Mouse (Mus musculus) hindbrain, embryonic 12.5 days (tissue): ENCODE data around the gene Gm45021. TPM values are rescaled to one million over a fixed set of nuclear protein-coding genes. Genes with fewer than 3 reads are reported as not detected.

Source experiments
- ATAC-seq: fragments of 200-750 bp; cut with Nextera tagmentation; 2 replicates; pipeline ENCODE4 v1.8.0; 2017; ENCODE audit warnings: moderate TSS enrichment; ENCODE audit not compliant: low FRiP score
- H3K27ac ChIP-seq: fragments of 300-500 bp; sonication (generic); 2 replicates; pipeline ENCODE4 v1.5.1; 2016; ENCODE audit warnings: mild to moderate bottlenecking
- H3K27me3 ChIP-seq: fragments of 300-500 bp; sonication (generic); 2 replicates; pipeline ENCODE4 v1.6.1; 2016; ENCODE audit warnings: mild to moderate bottlenecking
- H3K36me3 ChIP-seq: fragments of 300-500 bp; sonication (generic); 2 replicates; pipeline ENCODE4 v1.6.1; 2016; ENCODE audit warnings: mild to moderate bottlenecking
- H3K4me1 ChIP-seq: fragments of 300-500 bp; sonication (generic); 2 replicates; pipeline ENCODE4 v1.6.1; 2016
- H3K4me2 ChIP-seq: fragments of 300-500 bp; sonication (generic); replicated peaks from 2 replicates; pipeline ENCODE4 v1.6.1; 2016; ENCODE audit warnings: mild to moderate bottlenecking
- H3K4me3 ChIP-seq: fragments of 300-500 bp; sonication (generic); 2 replicates; pipeline ENCODE4 v1.5.1; 2016; ENCODE audit warnings: mild to moderate bottlenecking
- H3K9ac ChIP-seq: fragments of 300-500 bp; sonication (generic); 2 replicates; pipeline ENCODE4 v1.6.1; 2016; ENCODE audit warnings: mild to moderate bottlenecking, moderate library complexity
- H3K9me3 ChIP-seq: fragments of 300-500 bp; sonication (generic); replicated peaks from 2 replicates; pipeline ENCODE4 v1.6.1; 2016; ENCODE audit warnings: mild to moderate bottlenecking
- WGBS: fragments of 180-500 bp; shearing (Covaris S2); methylation state at CpG from one replicate; pipeline ENCODE4 v1.1.7; 2016; 5-methylcytosine and 5-hydroxymethylcytosine counted together
- polyA plus RNA-seq: library from polyadenylated mRNA; unstranded; fragments of >200 nt; fragmentation: Nextera tagmentation; extraction: Ambion mirVana; gene quantifications from 2 replicates; pipeline ENCODE4 v1.2.1, GENCODE M21; 2016

Gm45021 gene
- polyA plus RNA-seq, result not detected in 2 replicates

DNA sequence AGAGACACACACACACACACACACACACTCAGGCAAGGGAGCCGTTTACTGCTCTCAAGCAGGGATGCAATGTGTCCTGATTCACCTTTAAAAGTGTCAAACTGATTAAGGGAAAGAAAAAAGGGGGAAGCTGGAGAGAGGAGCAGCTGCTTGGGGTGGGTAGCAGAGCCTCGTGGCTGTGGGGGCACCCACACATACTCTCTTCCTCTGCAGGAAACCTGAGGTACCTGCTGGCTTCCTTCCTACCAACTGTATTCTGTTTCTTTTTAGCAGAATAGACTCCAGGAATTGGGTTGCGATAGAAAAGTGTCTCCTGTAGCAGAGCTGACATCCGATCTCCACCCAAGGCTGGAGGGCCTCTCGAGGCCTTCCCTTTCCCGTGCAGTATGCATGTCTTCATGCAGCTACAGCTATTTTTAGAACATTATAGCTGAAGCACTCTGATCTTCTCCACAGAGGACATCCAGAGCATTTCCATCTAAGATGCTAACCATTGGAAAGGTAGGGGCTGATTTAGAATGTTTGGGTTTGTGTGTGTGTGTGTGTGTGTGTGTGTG, at the start of gene Gm45021:
Gene Gm45021, plus strand, starts transcription at position 417 of the 557 bp plus-strand sequence.
- Histone ChIP-seq H3K36me3 (no peaks in the 10 kb centered on the region), H3K27ac (no peak within 1 kb of the TSS), H3K4me1 (peaks cover 6% of the 10 kb centered on the region), H3K4me3 (no peak within 1 kb of the TSS), H3K9me3 (no peaks in the 10 kb centered on the region), H3K9ac (no peak within 1 kb of the TSS), H3K27me3 (no peaks in the 10 kb centered on the region), H3K4me2 (no peak within 1 kb of the TSS)
- no peak for ATAC-seq
- 63% methylated on average over 6 of the region's 6 CpGs for WGBS

DNA sequence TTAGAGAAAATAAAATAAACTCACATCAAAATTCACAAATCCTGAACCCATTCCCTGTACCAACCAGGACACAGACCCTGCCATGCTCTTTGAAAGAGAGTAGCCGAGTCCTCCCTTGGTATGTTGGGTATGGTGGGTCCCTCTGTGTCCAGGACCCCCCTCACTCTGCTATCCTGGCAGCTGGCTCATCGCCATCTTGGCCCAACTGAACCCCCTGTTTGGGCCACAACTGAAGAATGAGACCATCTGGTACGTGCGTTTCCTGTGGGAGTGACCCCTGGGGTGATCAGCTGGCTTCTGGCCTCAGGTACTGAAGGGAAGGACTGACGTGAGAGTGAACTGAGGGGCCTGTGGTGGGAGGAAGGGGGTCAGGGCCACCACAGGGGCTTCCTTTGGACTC, 49.5 kb upstream of the Gm45021 start:
- Histone ChIP-seq H3K9ac (no peak overlapping the region), H3K27me3 (no peaks in the 10 kb centered on the region), H3K4me1 (peaks cover 25% of the 10 kb centered on the region), H3K36me3 (peaks cover 26% of the 10 kb centered on the region), H3K4me3 (no peak overlapping the region), H3K9me3 (no peaks in the 10 kb centered on the region), H3K27ac (no peak overlapping the region), H3K4me2 (no peak overlapping the region)
- ATAC-seq, result no peak
- 84% methylated on average over 5 of the region's 5 CpGs for WGBS

DNA sequence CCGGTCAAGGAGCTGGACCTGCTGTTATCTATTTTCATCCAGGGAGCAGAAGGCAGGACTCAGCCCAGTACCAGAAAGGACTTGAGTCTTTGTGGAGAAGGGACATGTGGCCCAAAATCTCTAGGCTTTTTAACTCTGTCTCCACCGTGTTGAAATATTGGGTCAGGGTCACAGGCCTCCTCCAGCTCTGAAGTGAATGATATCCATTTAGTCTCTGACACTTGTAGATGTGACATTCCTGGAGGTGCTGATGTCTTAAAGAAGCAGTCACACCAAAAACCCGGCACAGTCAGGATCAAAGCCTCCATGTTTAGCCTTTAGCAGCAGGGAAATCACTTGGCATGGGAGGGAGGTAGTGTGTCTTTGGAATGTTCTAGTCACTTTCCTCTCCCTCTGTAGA, 48.7 kb upstream of the Gm45021 start:
- no peak for ATAC-seq
- no peaks in the 10 kb centered on the region for H3K27me3 ChIP-seq
- no peak overlapping the region for H3K4me2 ChIP-seq
- no peak overlapping the region for H3K9ac ChIP-seq
- peaks cover 26% of the 10 kb centered on the region for H3K36me3 ChIP-seq
- peaks cover 25% of the 10 kb centered on the region for H3K4me1 ChIP-seq
- H3K9me3 ChIP-seq, result no peaks in the 10 kb centered on the region
- 66% methylated on average over 3 of the region's 3 CpGs for WGBS
- H3K27ac ChIP-seq, result no peak overlapping the region
- no peak overlapping the region for H3K4me3 ChIP-seq

DNA sequence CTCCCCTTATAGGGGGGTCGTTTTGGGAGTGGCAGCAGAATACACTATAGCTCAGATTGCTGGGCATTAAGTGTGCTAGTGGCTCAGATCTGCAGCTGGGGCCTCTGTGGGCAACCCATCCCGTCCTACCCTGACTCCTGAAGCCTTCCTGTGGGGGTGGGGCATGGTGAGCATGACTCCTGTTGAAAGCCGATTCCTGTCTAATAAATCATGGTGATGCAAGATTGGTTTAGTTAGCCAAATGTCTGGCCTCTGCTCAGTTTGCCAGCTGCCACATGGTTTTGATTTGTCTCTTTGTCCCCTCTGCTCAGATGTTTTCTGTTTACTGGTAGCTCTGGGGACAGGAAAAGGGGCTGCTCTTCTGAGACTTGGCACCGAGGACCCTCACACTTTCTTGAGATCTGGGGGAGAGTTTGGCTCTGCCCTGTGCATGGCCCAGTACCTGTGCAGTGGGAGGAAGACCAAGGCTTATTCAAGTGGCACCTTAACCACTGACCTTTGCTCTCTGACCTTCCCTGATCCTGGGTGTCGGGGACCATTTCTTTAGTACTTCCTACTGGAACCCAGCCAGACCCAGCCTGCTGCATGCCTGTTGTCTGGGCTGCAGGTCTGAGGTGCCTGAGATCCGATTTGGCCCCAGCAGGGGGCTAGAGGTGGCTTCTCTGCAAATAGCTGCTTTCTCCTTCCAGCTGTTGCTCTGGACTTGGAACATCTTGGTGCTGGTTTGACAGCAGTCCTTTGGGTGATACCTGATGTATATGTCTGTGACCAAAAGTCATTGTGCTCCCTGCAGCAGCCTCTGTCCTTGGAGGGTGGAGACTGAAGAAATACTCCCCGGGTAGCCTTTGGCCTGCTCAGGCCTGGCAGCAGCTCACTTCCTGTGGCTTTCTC, 47.6 kb upstream of the Gm45021 start:
- WGBS, result 49% methylated on average over 7 of the region's 7 CpGs
- Histone ChIP-seq H3K9ac (peak overlapping the region; percentile 46; the same call in 1 of the 2 replicates), H3K4me1 (peaks cover 21% of the 10 kb centered on the region), H3K27me3 (no peaks in the 10 kb centered on the region), H3K36me3 (peaks cover 26% of the 10 kb centered on the region), H3K27ac (no peak overlapping the region; the same call in 1 of the 2 replicates), H3K9me3 (no peaks in the 10 kb centered on the region), H3K4me3 (no peak overlapping the region), H3K4me2 (no peak overlapping the region)
- ATAC-seq, result no peak

DNA sequence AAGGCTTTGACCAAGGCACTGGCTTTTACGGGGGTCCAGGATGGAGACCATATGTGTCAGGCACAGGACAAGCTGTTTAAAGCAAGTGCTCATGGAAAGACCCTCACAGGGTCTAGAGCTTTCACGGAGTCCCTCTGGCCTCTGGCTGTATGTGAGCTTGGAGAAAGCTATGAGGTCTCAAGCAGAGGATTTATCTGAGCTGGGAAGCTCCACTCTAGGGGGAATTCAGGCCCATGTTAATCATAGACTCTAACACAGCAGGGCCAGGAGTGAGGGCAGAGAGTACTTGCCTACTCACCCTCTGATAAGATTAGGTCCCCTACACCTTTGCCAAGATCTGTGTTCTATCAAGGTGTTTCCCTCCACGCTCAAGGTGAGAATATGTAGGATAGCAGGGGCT, 46.8 kb upstream of the Gm45021 start:
- no peak overlapping the region for H3K27ac ChIP-seq
- H3K36me3 ChIP-seq, result peaks cover 26% of the 10 kb centered on the region
- H3K9me3 ChIP-seq, result no peaks in the 10 kb centered on the region
- WGBS, result 79% methylated on average over 3 of the region's 3 CpGs
- no peak overlapping the region for H3K9ac ChIP-seq
- ATAC-seq, result no peak
- H3K27me3 ChIP-seq, result no peaks in the 10 kb centered on the region
- no peak overlapping the region for H3K4me3 ChIP-seq
- H3K4me2 ChIP-seq, result no peak overlapping the region
- peaks cover 18% of the 10 kb centered on the region for H3K4me1 ChIP-seq

DNA sequence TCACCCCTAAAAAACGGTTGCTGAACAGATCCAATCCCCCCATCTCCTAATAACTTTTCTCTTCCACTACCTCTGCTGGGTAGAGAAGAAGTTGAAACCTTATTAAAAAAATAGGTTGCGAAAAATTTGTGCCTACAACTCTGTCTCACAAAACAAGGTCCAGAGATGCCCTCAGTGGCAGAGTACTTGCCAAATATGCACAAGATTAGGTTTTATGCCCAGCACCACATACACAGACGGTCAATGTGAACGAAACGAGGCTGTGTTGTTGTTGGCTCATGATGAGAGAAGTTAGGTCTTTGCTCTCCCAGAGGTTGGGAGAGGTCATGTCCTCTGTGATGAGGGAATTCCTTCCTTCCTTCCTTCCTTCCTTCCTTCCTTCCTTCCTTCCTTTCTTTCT, 44.2 kb upstream of the Gm45021 start:
- WGBS, result 84% methylated on average over 5 of the region's 5 CpGs
- no peak overlapping the region for H3K4me3 ChIP-seq
- H3K27me3 ChIP-seq, result no peaks in the 10 kb centered on the region
- peaks cover 20% of the 10 kb centered on the region for H3K36me3 ChIP-seq
- no peak for ATAC-seq
- no peak overlapping the region for H3K4me2 ChIP-seq
- no peaks in the 10 kb centered on the region for H3K9me3 ChIP-seq
- H3K27ac ChIP-seq, result no peak overlapping the region
- H3K9ac ChIP-seq, result no peak overlapping the region
- H3K4me1 ChIP-seq, result no peaks in the 10 kb centered on the region; the same call in 1 of the 2 replicates

DNA sequence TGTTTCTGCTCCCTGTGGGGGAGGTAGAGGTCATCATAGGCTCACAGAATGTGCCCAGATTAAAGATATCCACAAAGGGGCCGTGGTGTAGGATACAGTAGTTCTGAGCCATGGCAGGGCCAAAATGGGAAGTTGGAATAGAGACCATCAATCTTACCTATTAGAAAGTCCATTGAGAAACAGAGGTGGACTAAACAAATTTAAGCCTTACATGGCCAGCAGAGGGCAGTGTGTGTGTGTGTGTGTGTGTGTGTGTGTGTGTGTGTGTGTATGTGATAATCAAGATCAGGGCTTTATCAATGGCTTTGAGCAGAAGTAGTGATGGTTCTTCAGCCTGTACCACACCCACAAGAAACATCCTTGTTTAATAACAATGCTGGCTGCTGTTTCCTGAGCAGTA, 43.1 kb upstream of the Gm45021 start:
- H3K9ac ChIP-seq, result no peak overlapping the region
- no peak overlapping the region for H3K4me2 ChIP-seq
- no peak for ATAC-seq
- peaks cover 10% of the 10 kb centered on the region; the same call in 1 of the 2 replicates for H3K36me3 ChIP-seq
- WGBS, result 52% methylated on average over 1 of the region's 1 CpGs
- no peaks in the 10 kb centered on the region for H3K9me3 ChIP-seq
- no peak overlapping the region for H3K4me3 ChIP-seq
- no peaks in the 10 kb centered on the region for H3K27me3 ChIP-seq
- no peak overlapping the region for H3K27ac ChIP-seq
- H3K4me1 ChIP-seq, result no peaks in the 10 kb centered on the region

GRCm38 (mm10) chr6:48546858-48547257, 42.6 kb upstream of the Gm45021 start:
- H3K9me3 ChIP-seq, result no peaks in the 10 kb centered on the region
- H3K36me3 ChIP-seq, result peaks cover 5% of the 10 kb centered on the region; the same call in 1 of the 2 replicates
- ATAC-seq, result no peak
- no peak overlapping the region for H3K9ac ChIP-seq
- 62% methylated on average over 4 of the region's 4 CpGs for whole genome bisulfite sequencing
- no peak overlapping the region for H3K27ac ChIP-seq
- no peak overlapping the region for H3K4me3 ChIP-seq
- no peak overlapping the region for H3K4me2 ChIP-seq
- no peaks in the 10 kb centered on the region for H3K27me3 ChIP-seq
- no peaks in the 10 kb centered on the region for H3K4me1 ChIP-seq

DNA sequence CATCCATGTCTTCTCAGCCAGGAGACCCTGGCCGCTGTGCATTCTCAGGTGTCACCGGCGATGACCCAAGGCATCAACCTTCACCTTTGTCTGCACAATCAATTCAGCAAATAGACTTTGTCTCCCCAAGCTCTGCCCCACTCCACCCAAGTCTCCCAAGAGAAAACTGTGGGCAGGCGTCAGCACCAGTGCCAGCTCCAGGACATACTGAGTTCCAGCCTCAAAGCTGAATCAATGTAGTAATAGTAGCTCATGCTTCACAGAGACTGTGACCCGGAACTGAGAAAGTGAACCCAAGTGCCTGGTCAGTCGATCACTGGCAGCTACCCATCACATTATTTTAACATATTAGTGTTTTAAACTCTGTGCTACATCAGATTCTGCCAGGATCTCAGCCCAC, 41.1 kb upstream of the Gm45021 start:
- ATAC-seq, result no peak
- no peak overlapping the region for H3K27ac ChIP-seq
- H3K27me3 ChIP-seq, result no peaks in the 10 kb centered on the region
- H3K4me3 ChIP-seq, result no peak overlapping the region
- H3K9me3 ChIP-seq, result no peaks in the 10 kb centered on the region
- no peaks in the 10 kb centered on the region for H3K36me3 ChIP-seq
- H3K4me2 ChIP-seq, result no peak overlapping the region
- H3K4me1 ChIP-seq, result no peaks in the 10 kb centered on the region
- no peak overlapping the region for H3K9ac ChIP-seq
- WGBS, result 87% methylated on average over 6 of the region's 6 CpGs

DNA sequence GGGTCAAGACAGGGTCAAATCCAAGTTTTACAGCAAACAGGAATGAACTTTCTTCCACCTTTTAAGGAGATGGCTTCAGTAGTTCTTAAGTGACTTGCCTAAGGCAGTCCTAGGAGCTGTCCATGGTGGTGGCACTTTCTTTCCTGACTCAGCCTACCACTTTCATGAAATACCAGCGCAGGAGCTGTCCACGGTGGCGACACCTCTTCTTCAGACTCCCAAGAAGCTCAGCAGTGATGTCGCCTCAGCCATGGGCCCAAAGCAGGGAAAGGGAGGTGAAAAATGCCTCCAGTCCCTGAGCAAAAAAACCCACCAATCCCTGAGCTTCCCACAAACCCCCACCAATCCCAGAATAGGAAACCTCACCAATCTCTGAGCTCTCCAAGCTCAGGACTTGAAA, 36.5 kb upstream of the Gm45021 start:
- Histone ChIP-seq H3K36me3 (peaks cover 13% of the 10 kb centered on the region), H3K27me3 (no peaks in the 10 kb centered on the region), H3K4me1 (peaks cover 17% of the 10 kb centered on the region), H3K9ac (no peak overlapping the region), H3K27ac (no peak overlapping the region), H3K4me3 (no peak overlapping the region), H3K9me3 (no peaks in the 10 kb centered on the region), H3K4me2 (no peak overlapping the region)
- ATAC-seq, result no peak
- WGBS, result 58% methylated on average over 4 of the region's 4 CpGs

GRCm38 (mm10) chr6:48553819-48554218, 35.6 kb upstream of the Gm45021 start:
- Histone ChIP-seq H3K4me1 (peaks cover 17% of the 10 kb centered on the region), H3K36me3 (peaks cover 14% of the 10 kb centered on the region), H3K27ac (peak overlapping the region; percentile 96), H3K4me2 (peak overlapping the region; percentile 78), H3K9me3 (no peaks in the 10 kb centered on the region), H3K27me3 (no peaks in the 10 kb centered on the region), H3K4me3 (peak overlapping the region; percentile 46), H3K9ac (peak overlapping the region; percentile 74)
- 77% methylated on average over 4 of the region's 4 CpGs for WGBS
- ATAC-seq, result peak; percentile 23

DNA sequence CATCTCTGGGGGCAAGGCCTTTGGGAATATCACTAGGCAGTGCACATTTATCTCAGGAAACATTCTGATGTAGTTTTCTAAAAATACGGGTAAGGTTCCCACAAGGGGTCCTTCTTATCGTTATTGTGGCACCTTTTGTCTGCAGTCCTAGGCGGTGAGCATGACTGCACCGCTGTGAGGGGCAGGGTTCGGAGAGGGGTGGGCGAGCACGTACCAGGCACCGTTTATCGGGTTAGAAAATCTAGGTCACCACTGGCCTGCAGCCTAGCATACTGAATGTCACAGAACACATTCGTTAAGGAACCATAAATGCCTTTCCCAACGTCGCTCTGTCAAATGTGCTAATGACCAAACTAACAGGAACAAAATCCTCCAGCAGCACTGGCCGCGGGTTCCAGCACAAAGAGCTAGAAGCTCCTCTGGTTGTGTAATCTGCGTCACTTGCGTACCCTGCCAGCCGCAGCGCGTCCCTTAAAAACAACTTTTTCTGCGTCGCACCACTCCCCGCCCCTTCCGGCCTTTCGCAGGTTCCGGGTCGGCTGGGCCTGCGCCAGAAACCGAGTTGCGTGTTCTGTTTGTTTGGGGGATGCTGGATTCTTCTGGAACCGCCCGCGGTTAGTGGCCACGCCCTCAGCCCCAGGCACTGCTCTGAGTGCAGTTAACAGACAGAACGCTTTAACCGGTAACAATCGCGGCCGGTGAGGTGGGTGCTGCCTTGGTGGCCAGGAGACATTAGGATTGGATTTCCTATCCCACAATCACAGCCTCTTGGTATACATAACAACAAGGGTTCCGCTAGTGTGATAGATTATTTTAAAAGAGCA, 34.9 kb upstream of the Gm45021 start, which contains the start of gene Lrrc61:
Gene Lrrc61, plus strand, starts transcription at position 517 of the 824 bp plus-strand sequence.
- peak within 1 kb of the TSS; percentile 74 for H3K9ac ChIP-seq
- H3K4me2 ChIP-seq, result peak within 1 kb of the TSS; percentile 78
- peaks cover 18% of the 10 kb centered on the region for H3K36me3 ChIP-seq
- ATAC-seq, result peak; percentile 91
- WGBS, result 1% methylated on average over 39 of the region's 39 CpGs
- H3K9me3 ChIP-seq, result no peaks in the 10 kb centered on the region
- H3K27me3 ChIP-seq, result no peaks in the 10 kb centered on the region
- peak within 1 kb of the TSS; percentile 96 for H3K27ac ChIP-seq
- H3K4me1 ChIP-seq, result peaks cover 17% of the 10 kb centered on the region
- peak within 1 kb of the TSS; percentile 46 for H3K4me3 ChIP-seq
